Comparison of ENCODE assay signal across 25 mouse cellular contexts in genomic region chr6:102485509-102485908, GRCm38 (mm10).
A peak's percentile ranks its signal among the peaks of the same experiment; 100 is the strongest.
DNase-seq lines count a peak whose midpoint lies in the region; ATAC-seq and TF ChIP-seq lines count a peak whose summit lies in the region.
"Had no signal": no experiment of that assay in that cellular context is flagged by ENCODE, and none has a peak within 500 bp of the region (broad histone marks: within the 10 kb centered on the region; RNA-seq: fewer than 3 reads in every experiment).

No protein-coding gene starts in this region.

- no peak overlapping the region for H3K9ac ChIP-seq in embryonic facial prominence, embryonic 14.5 days (ENCODE audit: low read depth, low read length)
- H3K9ac ChIP-seq in midbrain, embryonic 14.5 days (replicated peaks; ENCODE audit: low read length): no peak overlapping the region
- no peak overlapping the region for H3K9ac ChIP-seq in midbrain, embryonic 11.5 days (ENCODE audit: low read length)
- H3K9ac ChIP-seq in limb, embryonic 14.5 days (ENCODE audit: low read depth, low read length, severe bottlenecking): no peak overlapping the region
- H3K9ac ChIP-seq: hindbrain, embryonic 14.5 days; liver, embryonic 12.5 days; midbrain, embryonic 15.5 days had no signal

- H3K4me2 ChIP-seq in embryonic facial prominence, embryonic 14.5 days (ENCODE audit: low read depth, low read length): no peak overlapping the region
- no peak overlapping the region for H3K4me2 ChIP-seq in midbrain, embryonic 14.5 days (ENCODE audit: low read length)
- no peak overlapping the region for H3K4me2 ChIP-seq in midbrain, embryonic 11.5 days
- no peak overlapping the region for H3K4me2 ChIP-seq in limb, embryonic 14.5 days (replicated peaks; ENCODE audit: low read depth, low read length, severe bottlenecking)
- H3K4me2 ChIP-seq: heart, embryonic 11.5 days; hindbrain, embryonic 14.5 days; liver, embryonic 12.5 days; midbrain, embryonic 15.5 days had no signal

- H3K27ac ChIP-seq in embryonic facial prominence, embryonic 14.5 days (replicated peaks; ENCODE audit: low read depth, low read length): no peak overlapping the region
- H3K27ac ChIP-seq in embryonic facial prominence, embryonic 10.5 days (replicated peaks): no peak overlapping the region
- 0 out of 2 replicates have a peak overlapping the region, but pooled peaks have one; percentile 14 for H3K27ac ChIP-seq in layer of hippocampus, adult 2 months
- no peak overlapping the region for H3K27ac ChIP-seq in midbrain, embryonic 14.5 days (replicated peaks; ENCODE audit: low read depth, low read length)
- no peak overlapping the region for H3K27ac ChIP-seq in midbrain, embryonic 11.5 days (ENCODE audit: low read depth, low read length)
- H3K27ac ChIP-seq in limb, embryonic 14.5 days (replicated peaks; ENCODE audit: low read depth, low read length): no peak overlapping the region
- H3K27ac ChIP-seq: gastrocnemius, adult 2 months; hindbrain, embryonic 14.5 days; left cerebral cortex, adult 2 months; liver, embryonic 12.5 days; midbrain, embryonic 15.5 days had no signal

- H3K4me1 ChIP-seq in embryonic facial prominence, embryonic 14.5 days (ENCODE audit: control insufficient read depth, insufficient read depth, low read length): peaks cover 5% of the 10 kb centered on the region; the same call in 1 of the 2 replicates
- no peaks in the 10 kb centered on the region for H3K4me1 ChIP-seq in embryonic facial prominence, embryonic 10.5 days
- no peaks in the 10 kb centered on the region for H3K4me1 ChIP-seq in midbrain, embryonic 14.5 days (ENCODE audit: control insufficient read depth, insufficient read depth, low read length)
- no peaks in the 10 kb centered on the region for H3K4me1 ChIP-seq in midbrain, embryonic 11.5 days (ENCODE audit: control insufficient read depth, insufficient read depth, low read length)
- H3K4me1 ChIP-seq in limb, embryonic 14.5 days (ENCODE audit: control insufficient read depth, insufficient read depth, low read length): no peaks in the 10 kb centered on the region
- H3K4me1 ChIP-seq: liver, embryonic 12.5 days; midbrain, embryonic 15.5 days had no signal

- H3K9me3 ChIP-seq in embryonic facial prominence, embryonic 14.5 days (ENCODE audit: control insufficient read depth, low read length): no peaks in the 10 kb centered on the region
- H3K9me3 ChIP-seq in embryonic facial prominence, embryonic 10.5 days: no peaks in the 10 kb centered on the region
- H3K9me3 ChIP-seq in midbrain, embryonic 14.5 days (ENCODE audit: control insufficient read depth, low read length): no peaks in the 10 kb centered on the region
- H3K9me3 ChIP-seq in midbrain, embryonic 11.5 days (ENCODE audit: control insufficient read depth, low read length): no peaks in the 10 kb centered on the region
- no peaks in the 10 kb centered on the region for H3K9me3 ChIP-seq in limb, embryonic 14.5 days (ENCODE audit: control insufficient read depth, low read length)
- H3K9me3 ChIP-seq: liver, embryonic 12.5 days; midbrain, embryonic 15.5 days had no signal

- no peak for TF ChIP-seq CTCF in layer of hippocampus, adult 2 months (conservative IDR thresholded peaks at IDR 0.05)

- peak; percentile 82 for DNase-seq in embryonic facial prominence, embryonic 14.5 days (ENCODE audit: low spot score)
- DNase-seq in embryonic facial prominence, embryonic 10.5 days (ENCODE audit: low spot score): no peak
- peak in 1 of 2 experiments; percentile 41 for DNase-seq in layer of hippocampus, adult 2 months (ENCODE audit: low spot score in 2 of 2)
- no peak for DNase-seq in layer of hippocampus, postnatal 36 days
- peak; percentile 2 for DNase-seq in midbrain, embryonic 14.5 days
- DNase-seq in midbrain, embryonic 11.5 days (ENCODE audit: low spot score, missing footprints): no peak
- DNase-seq in limb, embryonic 14.5 days (ENCODE audit: low spot score): peak; percentile 57
- DNase-seq in urinary bladder, postnatal 36 days (ENCODE audit: low spot score in 2 of 2): no peak
- DNase-seq: adrenal gland, postnatal 10 days; cerebellum, adult 11-12 months; cerebellum, postnatal 36 days; gastrocnemius, adult 2 months; heart, postnatal 10 days; left cerebral cortex, postnatal 4 days; lung, postnatal 14 days; right cerebral cortex, postnatal 4 days; thymus, postnatal 4 days had no signal

- 0 out of 2 replicates have a peak, but pooled peaks have one; percentile 53 for ATAC-seq in embryonic facial prominence, embryonic 14.5 days (ENCODE audit: low read depth)
- ATAC-seq in midbrain, embryonic 14.5 days (ENCODE audit: low FRiP score, low TSS enrichment): no peak
- no peak for ATAC-seq in midbrain, embryonic 11.5 days (ENCODE audit: low FRiP score)
- peak; percentile 55; the same call in 1 of the 2 replicates for ATAC-seq in limb, embryonic 14.5 days (ENCODE audit: low FRiP score, low read depth)
- ATAC-seq: activated CD4-positive, CD25-positive, alpha-beta regulatory T cell, adult 4 months; CD4-positive, CD25-positive, alpha-beta regulatory T cell, adult 4 months; intestine, postnatal 0 days; liver, embryonic 12.5 days; midbrain, embryonic 15.5 days had no signal

- H3K36me3 ChIP-seq in embryonic facial prominence, embryonic 14.5 days (ENCODE audit: control insufficient read depth, insufficient read depth, low read length): no peaks in the 10 kb centered on the region
- no peaks in the 10 kb centered on the region for H3K36me3 ChIP-seq in embryonic facial prominence, embryonic 10.5 days (replicated peaks)
- no peaks in the 10 kb centered on the region for H3K36me3 ChIP-seq in midbrain, embryonic 14.5 days (ENCODE audit: control insufficient read depth, insufficient read depth, low read length)
- no peaks in the 10 kb centered on the region for H3K36me3 ChIP-seq in midbrain, embryonic 11.5 days (ENCODE audit: control insufficient read depth, insufficient read depth, low read length)
- no peaks in the 10 kb centered on the region for H3K36me3 ChIP-seq in limb, embryonic 14.5 days (ENCODE audit: control insufficient read depth, insufficient read depth, low read length)
- H3K36me3 ChIP-seq: liver, embryonic 12.5 days; midbrain, embryonic 15.5 days had no signal

- H3K27me3 ChIP-seq in embryonic facial prominence, embryonic 14.5 days (replicated peaks; ENCODE audit: control insufficient read depth, insufficient read depth, low read length): no peaks in the 10 kb centered on the region
- H3K27me3 ChIP-seq in embryonic facial prominence, embryonic 10.5 days (replicated peaks; ENCODE audit: low read depth, poor library complexity, severe bottlenecking): no peaks in the 10 kb centered on the region
- no peaks in the 10 kb centered on the region for H3K27me3 ChIP-seq in midbrain, embryonic 14.5 days (ENCODE audit: control insufficient read depth, insufficient read depth, low read length)
- no peaks in the 10 kb centered on the region for H3K27me3 ChIP-seq in midbrain, embryonic 11.5 days (ENCODE audit: control insufficient read depth, insufficient read depth, low read length)
- no peaks in the 10 kb centered on the region for H3K27me3 ChIP-seq in limb, embryonic 14.5 days (ENCODE audit: control insufficient read depth, insufficient read depth, low read length)
- H3K27me3 ChIP-seq: liver, embryonic 12.5 days; midbrain, embryonic 15.5 days had no signal

- no peak for TF ChIP-seq POLR2A in limb, embryonic 14.5 days (IDR thresholded peaks at IDR 0.05; ENCODE audit: borderline replicate concordance, extremely low read depth, insufficient read depth, insufficient read length)

- H3K4me3 ChIP-seq in embryonic facial prominence, embryonic 14.5 days (ENCODE audit: low read depth, low read length): no peak overlapping the region
- H3K4me3 ChIP-seq in embryonic facial prominence, embryonic 10.5 days: no peak overlapping the region
- no peak overlapping the region for H3K4me3 ChIP-seq in layer of hippocampus, adult 2 months
- no peak overlapping the region for H3K4me3 ChIP-seq in midbrain, embryonic 14.5 days (replicated peaks; ENCODE audit: low read depth, low read length)
- no peak overlapping the region for H3K4me3 ChIP-seq in midbrain, embryonic 11.5 days (ENCODE audit: low read depth, low read length)
- no peak overlapping the region for H3K4me3 ChIP-seq in limb, embryonic 14.5 days (replicated peaks; ENCODE audit: low read length)
- H3K4me3 ChIP-seq: gastrocnemius, adult 2 months; left cerebral cortex, adult 2 months; liver, embryonic 12.5 days; midbrain, embryonic 15.5 days had no signal

Comparison
In these comparisons a context has a peak if more than half of its experiments do, and no peak if none do; other contexts are left out.
1. DNase-seq: peak in embryonic facial prominence, embryonic 14.5 days (single experiment), midbrain, embryonic 14.5 days (single experiment) and limb, embryonic 14.5 days (single experiment); none in embryonic facial prominence, embryonic 10.5 days (single experiment), layer of hippocampus, postnatal 36 days (0 of 2), midbrain, embryonic 11.5 days (single experiment) and urinary bladder, postnatal 36 days (0 of 2).
2. ATAC-seq: peak in embryonic facial prominence, embryonic 14.5 days (single experiment) and limb, embryonic 14.5 days (single experiment); none in midbrain, embryonic 14.5 days (single experiment) and midbrain, embryonic 11.5 days (single experiment).